Mouse (Mus musculus) adrenal gland (tissue): ENCODE results near the gene Card9.

Experiments
- intact Hi-C: fragments of 180-260 bp; cut with DNase I; formaldehyde crosslinking; loops from one replicate; pipeline ENCODE4 v1.15.1; 2025

Card9 gene

GRCm38 (mm10) chr2:26363481-26363880, 2.8 kb upstream of the Card9 start:
- intact Hi-C loops: no loop called here

- intact Hi-C loops: no loop called here
Observed at GRCm38 (mm10) chr2:26362991-26363390, 2.3 kb upstream of the Card9 start.

DNA sequence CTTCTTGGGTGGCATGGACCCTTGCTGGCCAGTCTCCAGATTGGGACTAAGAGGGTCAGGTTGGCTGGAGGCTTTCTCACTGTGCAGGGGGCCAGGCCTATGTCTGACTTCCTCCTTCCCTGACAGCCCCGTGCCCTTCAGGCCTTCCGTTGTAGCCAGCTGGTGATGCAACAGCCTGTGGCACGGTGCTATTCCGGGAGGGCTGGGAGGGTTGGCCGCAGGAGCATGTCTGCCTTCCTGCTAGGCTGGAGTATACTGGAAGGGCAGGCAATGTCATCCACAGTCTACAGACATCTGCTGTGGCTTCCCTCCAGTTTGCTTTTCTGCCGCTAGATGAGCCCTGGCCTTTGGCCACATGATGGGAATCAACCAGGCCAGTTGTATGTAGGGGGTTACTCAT, 735 bp downstream of the Card9 start:
- intact Hi-C loops: loop anchor here (5.0 kb wide), 1 partner anchor 37 kb away; no protein-coding TSS in a partner anchor

GRCm38 (mm10) chr2:26358667-26359320, 1.9 kb downstream of the Card9 start:
- intact Hi-C loops: loop anchor here (5.0 kb wide), 1 partner anchor 39 kb away; no protein-coding TSS in a partner anchor

- intact Hi-C loops: loop anchor here (5.0 kb wide), 1 partner anchor 40 kb away; no protein-coding TSS in a partner anchor
Observed at GRCm38 (mm10) chr2:26357484-26357883, 3.2 kb downstream of the Card9 start.

DNA sequence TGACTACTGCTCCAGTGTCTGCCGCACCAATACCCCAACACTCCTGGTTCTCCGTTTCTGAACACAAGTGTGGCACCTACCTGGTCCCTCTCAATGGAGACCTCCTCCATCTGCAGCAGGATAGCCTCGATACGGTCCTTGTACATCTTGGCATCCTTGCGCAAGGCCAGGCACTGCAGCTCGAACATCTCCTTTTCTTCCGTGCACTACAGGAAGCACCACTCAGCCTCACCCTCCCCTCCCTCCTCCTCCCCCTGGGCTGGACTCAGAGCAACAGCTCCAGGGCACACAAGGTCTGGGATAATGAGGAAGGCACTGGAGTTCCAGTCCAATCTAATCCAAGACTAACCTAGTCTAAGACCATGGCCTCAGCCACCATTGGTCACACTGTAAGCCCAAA, 4.0 kb downstream of the Card9 start:
- intact Hi-C loops: loop anchor here (5.0 kb wide), 1 partner anchor 41 kb away; no protein-coding TSS in a partner anchor

DNA sequence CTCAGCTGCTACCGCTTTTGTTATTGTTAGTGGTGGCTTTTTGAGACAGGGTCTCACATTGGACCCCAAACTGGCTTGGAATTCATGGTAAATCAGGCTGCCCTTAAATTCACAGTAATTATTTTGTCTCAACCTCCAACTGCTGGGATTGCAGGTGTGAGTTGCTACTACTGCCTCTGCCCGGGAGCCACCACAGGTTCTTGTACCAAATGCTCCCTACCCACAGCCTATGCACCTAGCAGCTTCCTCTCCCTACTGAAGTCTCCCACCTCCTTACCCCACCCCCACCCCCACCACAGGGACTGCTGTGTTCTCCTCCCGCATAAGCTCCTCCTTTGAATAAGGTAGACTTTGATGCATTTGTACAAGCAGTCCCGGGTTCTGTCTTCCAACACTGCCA, 4.5 kb downstream of the Card9 start:
- intact Hi-C loops: loop anchor here (5.0 kb wide), 1 partner anchor 41 kb away; no protein-coding TSS in a partner anchor

GRCm38 (mm10) chr2:26354401-26354800, 6.3 kb downstream of the Card9 start:
- intact Hi-C loops: loop anchor here (5.0 kb wide), 2 partner anchors 33 to 37 kb away; partner anchors contain the start of genes Entr1, Gpsm1 and Pmpca

GRCm38 (mm10) chr2:26353066-26353980, 7.4 kb downstream of the Card9 start:
- intact Hi-C loops: loop anchor here (5.0 kb wide), 2 partner anchors 34 to 36 kb away; partner anchors contain the start of genes Entr1, Gpsm1 and Pmpca

GRCm38 (mm10) chr2:26352291-26352910, 8.3 kb downstream of the Card9 start:
- intact Hi-C loops: loop anchor here (5.0 kb wide), 2 partner anchors 35 kb away; partner anchors contain the start of genes Entr1, Gpsm1 and Pmpca

DNA sequence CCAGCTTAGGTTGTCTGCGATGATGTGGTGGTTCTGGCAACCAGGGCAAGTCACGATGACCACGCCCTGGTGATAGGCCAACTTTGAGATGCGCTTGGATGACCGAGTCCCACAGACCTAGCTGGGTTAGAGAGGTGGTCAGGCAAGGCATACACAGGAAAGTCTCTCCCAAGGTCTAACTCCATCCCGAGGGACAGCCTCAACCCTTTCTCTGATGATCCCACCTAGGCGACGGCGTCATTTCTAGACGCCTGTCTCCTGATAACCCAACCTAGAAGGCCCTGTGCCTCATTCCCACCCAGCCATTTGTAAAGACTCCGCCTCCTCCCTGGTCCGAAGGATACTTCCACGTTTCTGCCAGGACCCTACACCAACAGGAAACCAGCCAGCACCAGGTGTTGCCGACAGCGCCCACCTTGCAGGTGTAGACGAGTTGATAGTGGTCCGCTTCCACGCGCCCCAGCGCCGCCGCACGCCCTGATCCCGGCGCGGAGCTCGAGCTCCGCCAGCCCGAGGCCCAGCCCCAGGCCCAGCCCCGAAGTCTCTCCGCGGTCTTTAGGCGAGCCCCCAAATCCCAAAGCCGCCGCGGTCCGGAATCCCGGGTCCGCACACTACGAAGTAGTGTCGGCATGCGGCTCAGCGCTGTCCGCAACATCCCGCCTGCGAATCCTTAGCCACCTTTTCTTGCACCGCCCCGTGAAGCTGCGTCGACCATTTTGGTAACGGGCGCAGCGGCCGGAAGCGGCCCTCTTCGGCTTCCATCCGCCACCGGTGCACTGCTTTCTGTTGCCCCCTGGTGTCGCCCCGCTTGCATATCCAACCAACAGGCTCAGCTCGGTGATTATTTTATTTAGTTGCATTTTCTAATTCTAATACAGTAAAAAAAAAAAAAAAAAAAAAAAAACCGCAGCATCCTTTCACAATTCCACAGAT, 9.1 kb downstream of the Card9 start, which contains the start of gene Dnlz:
Gene Dnlz, minus strand, starts transcription at position 753 of the 933 bp plus-strand sequence.
- intact Hi-C loops: loop anchor here (5.0 kb wide), 2 partner anchors 34 to 36 kb away; partner anchors contain the start of genes Entr1, Gpsm1 and Pmpca

- intact Hi-C loops: no loop called here
Observed at GRCm38 (mm10) chr2:26348241-26348640, 12.5 kb downstream of the Card9 start.

DNA sequence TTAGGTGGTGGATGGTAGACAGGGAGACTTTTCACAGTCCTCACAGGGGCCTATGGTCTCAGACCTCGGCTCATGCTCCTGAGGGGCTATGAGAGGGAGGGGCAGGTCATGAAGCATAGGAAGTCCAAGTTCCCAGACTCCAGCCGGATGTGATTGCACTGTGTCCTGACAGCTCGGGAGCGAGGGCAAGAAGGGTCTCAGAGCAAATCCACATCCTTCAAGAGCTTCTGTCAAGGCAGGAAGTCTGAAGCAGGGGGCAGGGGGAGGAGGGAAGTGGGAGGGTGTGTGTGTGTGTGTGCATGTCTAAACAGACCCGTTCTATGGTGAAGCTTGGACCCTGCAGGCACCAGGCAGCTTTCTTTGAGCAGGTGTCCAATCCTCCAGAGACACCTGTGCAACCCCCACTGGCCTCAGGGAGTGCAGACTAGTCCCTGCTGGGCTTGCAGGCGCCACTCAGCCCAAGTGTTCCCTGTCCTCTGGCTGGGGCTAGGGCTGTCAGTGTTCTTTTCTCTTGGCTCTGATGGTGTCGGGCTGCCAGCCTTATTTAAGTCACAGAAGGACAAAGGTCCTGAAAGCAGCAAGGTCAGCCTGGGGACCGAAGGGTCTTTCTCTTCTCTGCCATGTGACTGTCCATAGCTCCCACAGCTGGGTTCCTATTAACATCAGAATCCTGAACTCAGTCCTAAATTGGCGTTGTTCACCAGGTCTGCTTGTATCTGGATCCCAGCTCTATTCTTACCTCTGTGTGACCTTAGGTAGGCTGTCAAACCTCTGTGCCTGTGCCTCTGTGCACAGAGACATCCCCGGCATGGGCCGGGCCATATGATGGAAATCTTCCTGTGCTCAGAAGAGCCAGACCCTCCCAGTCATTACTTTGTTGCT, 17.9 kb downstream of the Card9 start:
- intact Hi-C loops: no loop called here

GRCm38 (mm10) chr2:26342044-26342443, 18.7 kb downstream of the Card9 start:
- intact Hi-C loops: no loop called here

GRCm38 (mm10) chr2:26341510-26341981, 19.2 kb downstream of the Card9 start:
- intact Hi-C loops: no loop called here

DNA sequence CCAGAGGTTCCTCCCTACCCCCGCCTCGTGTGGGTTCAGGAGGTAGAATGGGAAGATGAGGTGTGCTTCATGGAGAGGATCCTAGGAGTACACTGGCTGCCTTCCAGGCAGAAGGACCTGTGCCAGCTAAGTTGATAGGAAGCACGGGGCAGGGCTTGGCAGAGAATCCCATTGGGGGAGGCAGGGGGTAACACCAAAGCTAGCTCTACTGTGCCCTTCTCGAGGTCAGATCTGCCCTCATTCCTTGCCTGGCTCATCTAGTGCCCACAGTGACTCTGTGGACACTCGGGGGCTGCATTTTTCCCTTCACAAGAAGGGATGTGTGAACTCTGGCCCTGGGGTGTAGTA, 21.5 kb downstream of the Card9 start:
- intact Hi-C loops: no loop called here

GRCm38 (mm10) chr2:26338302-26339203, 22.2 kb downstream of the Card9 start:
- intact Hi-C loops: no loop called here

- intact Hi-C loops: no loop called here
Observed at GRCm38 (mm10) chr2:26330702-26331101, 30.0 kb downstream of the Card9 start.
